ENCODE assay signal across 17 mouse cellular contexts in the genomic region with DNA sequence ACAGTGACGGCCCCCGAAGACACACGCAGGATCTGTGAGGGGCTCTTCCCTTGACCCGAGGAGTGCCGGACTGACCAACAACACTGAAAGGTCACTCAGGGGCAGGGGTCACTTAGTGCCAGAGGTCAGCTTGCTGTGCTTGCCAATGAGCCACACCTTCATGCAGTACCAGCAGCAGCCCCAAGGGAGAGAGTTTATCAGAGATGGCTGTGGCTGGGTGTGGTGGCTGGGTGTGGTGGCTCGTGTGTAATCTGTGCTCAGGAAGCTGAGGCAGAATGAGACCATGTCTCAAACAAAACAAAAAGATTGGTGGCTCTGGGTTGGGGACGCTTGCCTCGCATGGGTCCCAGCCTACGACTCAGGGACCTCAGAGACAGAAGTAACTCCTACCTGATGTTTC. TPM values are rescaled to one million over a fixed set of nuclear protein-coding genes. Genes with fewer than 3 reads are reported as not detected.
DNase-seq lines count a peak whose midpoint lies in the region; ATAC-seq and TF ChIP-seq lines count a peak whose summit lies in the region.
"Had no signal": no experiment of that assay in that cellular context is flagged by ENCODE, and none has a peak within 500 bp of the region (broad histone marks: within the 10 kb centered on the region; RNA-seq: fewer than 3 reads in every experiment).

No protein-coding gene starts in this region.

- H3K9ac ChIP-seq in forebrain, postnatal 0 days, result no peak overlapping the region
- H3K9ac ChIP-seq in liver, embryonic 13.5 days, result no peak overlapping the region
- H3K9ac ChIP-seq in stomach, postnatal 0 days (ENCODE audit: low read length), result no peak overlapping the region
- H3K9ac ChIP-seq: heart, embryonic 15.5 days; hindbrain, embryonic 15.5 days had no signal

- TF ChIP-seq CTCF in forebrain, postnatal 0 days (IDR thresholded peaks at IDR 0.05; ENCODE audit: low read depth), result no peak
- 0 out of 2 replicates have a peak, but pooled peaks have one; percentile 24 for TF ChIP-seq CTCF in thymus, adult 2 months (IDR thresholded peaks at IDR 0.05; ENCODE audit: borderline replicate concordance, control insufficient read depth, extremely low read depth, insufficient read depth, low read length, poor library complexity)
- peak; percentile 33; the same call in 1 of the 2 replicates for TF ChIP-seq CTCF in stomach, postnatal 0 days (IDR thresholded peaks at IDR 0.05; ENCODE audit: low read depth)
- no peak for TF ChIP-seq CTCF in left cerebral cortex, adult 2 months (IDR thresholded peaks at IDR 0.05)

- no peak overlapping the region for H3K4me2 ChIP-seq in forebrain, postnatal 0 days (ENCODE audit: low read depth)
- H3K4me2 ChIP-seq in liver, embryonic 13.5 days, result no peak overlapping the region
- H3K4me2 ChIP-seq in stomach, postnatal 0 days (replicated peaks; ENCODE audit: low read depth), result no peak overlapping the region
- H3K4me2 ChIP-seq: heart, embryonic 15.5 days; hindbrain, embryonic 15.5 days had no signal

- H3K27me3 ChIP-seq in forebrain, postnatal 0 days (ENCODE audit: insufficient read depth, low read length), result no peaks in the 10 kb centered on the region
- no peaks in the 10 kb centered on the region for H3K27me3 ChIP-seq in forebrain, embryonic 10.5 days (ENCODE audit: poor library complexity, severe bottlenecking)
- no peaks in the 10 kb centered on the region for H3K27me3 ChIP-seq in thymus, adult 2 months (ENCODE audit: control insufficient read depth, insufficient read depth, low read length)
- no peaks in the 10 kb centered on the region for H3K27me3 ChIP-seq in liver, embryonic 13.5 days
- no peaks in the 10 kb centered on the region for H3K27me3 ChIP-seq in stomach, postnatal 0 days (ENCODE audit: control insufficient read depth, insufficient read depth, low read length)
- H3K27me3 ChIP-seq: heart, embryonic 15.5 days; hindbrain, embryonic 15.5 days; Patski had no signal

- ATAC-seq in forebrain, postnatal 0 days, result no peak
- peak; percentile 74 for ATAC-seq in liver, embryonic 13.5 days (ENCODE audit: low read depth)
- peak; percentile 67 for ATAC-seq in stomach, postnatal 0 days (ENCODE audit: low FRiP score, low TSS enrichment)
- ATAC-seq: Patski had no signal

- no peaks in the 10 kb centered on the region for H3K9me3 ChIP-seq in forebrain, postnatal 0 days (ENCODE audit: low read length)
- H3K9me3 ChIP-seq in forebrain, embryonic 10.5 days, result no peaks in the 10 kb centered on the region
- H3K9me3 ChIP-seq in liver, embryonic 13.5 days (replicated peaks), result no peaks in the 10 kb centered on the region
- H3K9me3 ChIP-seq in stomach, postnatal 0 days (ENCODE audit: control insufficient read depth, low read length), result no peaks in the 10 kb centered on the region
- H3K9me3 ChIP-seq: heart, embryonic 15.5 days; hindbrain, embryonic 15.5 days had no signal

- intact Hi-C loops in left cerebral cortex, adult 2 months (cut with DNase I), result no loop called here

- peak overlapping the region; percentile 45; the same call in 1 of the 2 replicates for H3K27ac ChIP-seq in forebrain, postnatal 0 days (ENCODE audit: low read depth, low read length)
- H3K27ac ChIP-seq in forebrain, embryonic 10.5 days, result no peak overlapping the region
- H3K27ac ChIP-seq in thymus, adult 2 months (ENCODE audit: control insufficient read depth, insufficient read depth, low read length), result no peak overlapping the region
- no peak overlapping the region for H3K27ac ChIP-seq in liver, embryonic 13.5 days
- no peak overlapping the region for H3K27ac ChIP-seq in stomach, postnatal 0 days (replicated peaks)
- H3K27ac ChIP-seq in left cerebral cortex, adult 2 months, result no peak overlapping the region
- H3K27ac ChIP-seq: heart, embryonic 15.5 days; hindbrain, embryonic 15.5 days had no signal

- WGBS in forebrain, postnatal 0 days, result 87% methylated on average over 9 of the region's 9 CpGs
- 87% methylated on average over 9 of the region's 9 CpGs for WGBS in forebrain, embryonic 10.5 days
- WGBS in thymus, adult 2 months, result 93% methylated on average over 9 of the region's 9 CpGs
- WGBS in liver, embryonic 13.5 days (ENCODE audit: insufficient replicate concordance), result 61% methylated on average over 9 of the region's 9 CpGs
- WGBS in stomach, postnatal 0 days, result 76% methylated on average over 9 of the region's 9 CpGs

- DNase-seq in forebrain, postnatal 0 days, result no peak
- no peak for DNase-seq in forebrain, embryonic 10.5 days (ENCODE audit: extremely low spot score, low spot score)
- no peak for DNase-seq in thymus, adult 2 months
- no peak for DNase-seq in thymus, postnatal 0 days (ENCODE audit: low spot score)
- DNase-seq in liver, embryonic 13.5 days, result peak; percentile 53
- peak; percentile 61 for DNase-seq in stomach, postnatal 0 days (ENCODE audit: low spot score)
- DNase-seq in frontal cortex, postnatal 36 days (ENCODE audit: low spot score in 2 of 2), result no peak
- DNase-seq in left cerebral cortex, adult 2 months (ENCODE audit: extremely low spot score in 1 of 2, low spot score in 2 of 2), result no peak
- DNase-seq: adrenal gland, postnatal 10 days; gastrocnemius, postnatal 10 days; kidney, postnatal 36 days; thymus, postnatal 36 days had no signal

- no peak overlapping the region for H3K4me3 ChIP-seq in forebrain, postnatal 0 days (ENCODE audit: low read depth, low read length)
- no peak overlapping the region for H3K4me3 ChIP-seq in forebrain, embryonic 10.5 days
- no peak overlapping the region for H3K4me3 ChIP-seq in thymus, adult 2 months (ENCODE audit: control insufficient read depth, insufficient read depth, low read length)
- no peak overlapping the region for H3K4me3 ChIP-seq in liver, embryonic 13.5 days (replicated peaks)
- no peak overlapping the region for H3K4me3 ChIP-seq in stomach, postnatal 0 days (ENCODE audit: low read depth, low read length)
- H3K4me3 ChIP-seq in left cerebral cortex, adult 2 months, result no peak overlapping the region
- H3K4me3 ChIP-seq: heart, embryonic 15.5 days; hindbrain, embryonic 15.5 days had no signal

- peaks cover 76% of the 10 kb centered on the region for H3K36me3 ChIP-seq in forebrain, postnatal 0 days (ENCODE audit: insufficient read depth)
- peaks cover 97% of the 10 kb centered on the region for H3K36me3 ChIP-seq in forebrain, embryonic 10.5 days (replicated peaks)
- H3K36me3 ChIP-seq in thymus, adult 2 months (ENCODE audit: control insufficient read depth, insufficient read depth, low read length), result peaks cover 36% of the 10 kb centered on the region
- H3K36me3 ChIP-seq in liver, embryonic 13.5 days, result peaks cover 97% of the 10 kb centered on the region
- H3K36me3 ChIP-seq in stomach, postnatal 0 days (ENCODE audit: control insufficient read depth, insufficient read depth, low read length), result peaks cover 22% of the 10 kb centered on the region

- no peaks in the 10 kb centered on the region for H3K4me1 ChIP-seq in forebrain, postnatal 0 days (ENCODE audit: insufficient read depth)
- H3K4me1 ChIP-seq in forebrain, embryonic 10.5 days, result no peaks in the 10 kb centered on the region
- no peaks in the 10 kb centered on the region for H3K4me1 ChIP-seq in thymus, adult 2 months (replicated peaks; ENCODE audit: control insufficient read depth, insufficient read depth, low read length)
- peaks cover 37% of the 10 kb centered on the region for H3K4me1 ChIP-seq in liver, embryonic 13.5 days (replicated peaks)
- no peaks in the 10 kb centered on the region for H3K4me1 ChIP-seq in stomach, postnatal 0 days (replicated peaks; ENCODE audit: control insufficient read depth, insufficient read depth)
- H3K4me1 ChIP-seq: heart, embryonic 15.5 days; hindbrain, embryonic 15.5 days had no signal

- TF ChIP-seq EP300 in stomach, postnatal 0 days (optimal IDR thresholded peaks at IDR 0.05), result no peak

- TF ChIP-seq POLR2A in thymus, adult 2 months (IDR thresholded peaks at IDR 0.05; ENCODE audit: control insufficient read depth, extremely low read depth, insufficient read depth, low read length, poor library complexity), result no peak

RNA-seq across cellular contexts. Expression of a gene that starts 16.4 kb away (rescaled TPM):
- 144 and 155 TPM in 2 replicates for total RNA-seq in forebrain, postnatal 0 days (2014; rRNA removed)
- polyA plus RNA-seq in forebrain, postnatal 0 days (2015; fragmentation: Nextera tagmentation; extraction: Ambion mirVana), result 135 and 142 TPM in 2 replicates
- 137 and 143 TPM in 2 replicates for polyA plus RNA-seq in forebrain, embryonic 10.5 days (2016; fragmentation: Nextera tagmentation; extraction: Ambion mirVana)
- 42.0 and 47.4 TPM in 2 replicates for polyA plus RNA-seq in thymus, adult 2 months (2012; rRNA removed)
- 34.2 and 37.6 TPM in 2 replicates for polyA plus RNA-seq in thymus, postnatal 0 days (2015; fragmentation: Nextera tagmentation; extraction: Ambion mirVana)
- polyA plus RNA-seq in liver, embryonic 13.5 days (2015; fragmentation: Nextera tagmentation; extraction: Ambion mirVana), result 62.4 and 67.1 TPM in 2 replicates
- polyA plus RNA-seq in stomach, postnatal 0 days (2015; fragmentation: Nextera tagmentation; extraction: Ambion mirVana), result 53.1 and 53.8 TPM in 2 replicates
- 10 to 100 TPM; 11.2 to 16.4 TPM for total RNA-seq in left cerebral cortex, adult 2 months (2021)

RNA-seq across cellular contexts. Expression of a gene that starts 18.1 kb away (rescaled TPM):
- total RNA-seq in forebrain, postnatal 0 days (2014; rRNA removed), result 19.3 and 22.9 TPM in 2 replicates
- polyA plus RNA-seq in forebrain, postnatal 0 days (2015; fragmentation: Nextera tagmentation; extraction: Ambion mirVana), result 11.7 and 16.3 TPM in 2 replicates
- polyA plus RNA-seq in forebrain, embryonic 10.5 days (2016; fragmentation: Nextera tagmentation; extraction: Ambion mirVana), result 27.1 and 27.5 TPM in 2 replicates
- 18.5 and 20.8 TPM in 2 replicates for polyA plus RNA-seq in thymus, adult 2 months (2012; rRNA removed)
- 20.1 and 22.8 TPM in 2 replicates for polyA plus RNA-seq in thymus, postnatal 0 days (2015; fragmentation: Nextera tagmentation; extraction: Ambion mirVana)
- 11.2 and 11.8 TPM in 2 replicates for polyA plus RNA-seq in liver, embryonic 13.5 days (2015; fragmentation: Nextera tagmentation; extraction: Ambion mirVana)
- 11.1 and 11.8 TPM in 2 replicates for polyA plus RNA-seq in stomach, postnatal 0 days (2015; fragmentation: Nextera tagmentation; extraction: Ambion mirVana)
- 10 to 100 TPM; 12.5 to 13.1 TPM for total RNA-seq in left cerebral cortex, adult 2 months (2021)

RNA-seq across cellular contexts. Expression of a gene that starts 18.1 kb away (rescaled TPM):
- 32.0 and 36.5 TPM in 2 replicates for total RNA-seq in forebrain, postnatal 0 days (2014; rRNA removed)
- 24.6 and 27.3 TPM in 2 replicates for polyA plus RNA-seq in forebrain, postnatal 0 days (2015; fragmentation: Nextera tagmentation; extraction: Ambion mirVana)
- polyA plus RNA-seq in forebrain, embryonic 10.5 days (2016; fragmentation: Nextera tagmentation; extraction: Ambion mirVana), result 49.8 and 54.4 TPM in 2 replicates
- polyA plus RNA-seq in thymus, adult 2 months (2012; rRNA removed), result 110 and 116 TPM in 2 replicates
- 53.3 and 60.3 TPM in 2 replicates for polyA plus RNA-seq in thymus, postnatal 0 days (2015; fragmentation: Nextera tagmentation; extraction: Ambion mirVana)
- polyA plus RNA-seq in liver, embryonic 13.5 days (2015; fragmentation: Nextera tagmentation; extraction: Ambion mirVana), result 37.0 and 38.5 TPM in 2 replicates
- 74.2 and 74.9 TPM in 2 replicates for polyA plus RNA-seq in stomach, postnatal 0 days (2015; fragmentation: Nextera tagmentation; extraction: Ambion mirVana)
- 10 to 100 TPM; 36.2 to 36.9 TPM for total RNA-seq in left cerebral cortex, adult 2 months (2021)

RNA-seq across cellular contexts. Expression of a gene that starts 25.0 kb away (rescaled TPM):
- not detected in 2 replicates for total RNA-seq in forebrain, postnatal 0 days (2014; rRNA removed)
- not detected in 2 replicates for polyA plus RNA-seq in forebrain, postnatal 0 days (2015; fragmentation: Nextera tagmentation; extraction: Ambion mirVana)
- 0.26 TPM in 1 of 2 replicates, not detected in the other for polyA plus RNA-seq in forebrain, embryonic 10.5 days (2016; fragmentation: Nextera tagmentation; extraction: Ambion mirVana)
- polyA plus RNA-seq in thymus, adult 2 months (2012; rRNA removed), result 1.1 TPM in 1 of 2 replicates, not detected in the other
- not detected in 2 replicates for polyA plus RNA-seq in thymus, postnatal 0 days (2015; fragmentation: Nextera tagmentation; extraction: Ambion mirVana)
- not detected in 2 replicates for polyA plus RNA-seq in liver, embryonic 13.5 days (2015; fragmentation: Nextera tagmentation; extraction: Ambion mirVana)
- not detected in 2 replicates for polyA plus RNA-seq in stomach, postnatal 0 days (2015; fragmentation: Nextera tagmentation; extraction: Ambion mirVana)
- not detected for total RNA-seq in left cerebral cortex, adult 2 months (2021)
- total RNA-seq: adrenal gland, postnatal 10 days; gastrocnemius, postnatal 10 days; left cerebral cortex, postnatal 25 days had no signal
- polyA plus RNA-seq: cortical plate, adult 2 months; heart, embryonic 15.5 days; hindbrain, embryonic 15.5 days; Patski had no signal

Comparison
In these comparisons a context has a peak if more than half of its experiments do, and no peak if none do; other contexts are left out.
1. DNase-seq: peak in liver, embryonic 13.5 days (single experiment) and stomach, postnatal 0 days (single experiment); none in forebrain, postnatal 0 days (single experiment), forebrain, embryonic 10.5 days (single experiment), thymus, adult 2 months (single experiment), thymus, postnatal 0 days (single experiment), frontal cortex, postnatal 36 days (0 of 2) and left cerebral cortex, adult 2 months (0 of 2).
2. CTCF ChIP-seq: peak in thymus, adult 2 months (single experiment) and stomach, postnatal 0 days (single experiment); none in forebrain, postnatal 0 days (single experiment) and left cerebral cortex, adult 2 months (single experiment).